Mouse (Mus musculus): Measurements from ENCODE around the gene Acap1.
A peak's percentile ranks its signal among the peaks of the same experiment; 100 is the strongest.

Acap1 gene

DNA sequence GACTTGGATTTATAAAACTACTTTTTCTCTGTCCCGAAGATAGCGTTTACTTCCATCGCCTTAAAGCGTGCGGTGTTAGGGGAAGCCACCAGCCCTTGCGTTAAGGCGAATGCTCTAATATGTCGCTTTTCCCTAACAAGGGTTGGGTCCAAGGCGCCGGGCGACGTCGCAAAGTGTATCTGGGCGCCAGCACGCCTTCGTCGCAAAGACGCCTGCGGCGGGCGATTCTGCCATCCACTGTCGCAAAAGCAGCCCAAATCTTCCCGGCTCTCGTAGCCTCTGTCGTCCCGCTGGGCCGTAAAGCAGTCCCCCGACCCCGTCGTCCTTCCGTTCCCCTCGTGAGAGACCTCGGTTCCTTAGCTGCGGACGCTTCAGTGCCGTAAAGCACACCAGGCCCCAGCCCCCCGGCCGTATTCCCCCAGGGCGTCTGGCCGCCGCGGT is 6.1 kb upstream of the Acap1 start:
- peak; percentile 94 to 98 for DNase-seq

DNA sequence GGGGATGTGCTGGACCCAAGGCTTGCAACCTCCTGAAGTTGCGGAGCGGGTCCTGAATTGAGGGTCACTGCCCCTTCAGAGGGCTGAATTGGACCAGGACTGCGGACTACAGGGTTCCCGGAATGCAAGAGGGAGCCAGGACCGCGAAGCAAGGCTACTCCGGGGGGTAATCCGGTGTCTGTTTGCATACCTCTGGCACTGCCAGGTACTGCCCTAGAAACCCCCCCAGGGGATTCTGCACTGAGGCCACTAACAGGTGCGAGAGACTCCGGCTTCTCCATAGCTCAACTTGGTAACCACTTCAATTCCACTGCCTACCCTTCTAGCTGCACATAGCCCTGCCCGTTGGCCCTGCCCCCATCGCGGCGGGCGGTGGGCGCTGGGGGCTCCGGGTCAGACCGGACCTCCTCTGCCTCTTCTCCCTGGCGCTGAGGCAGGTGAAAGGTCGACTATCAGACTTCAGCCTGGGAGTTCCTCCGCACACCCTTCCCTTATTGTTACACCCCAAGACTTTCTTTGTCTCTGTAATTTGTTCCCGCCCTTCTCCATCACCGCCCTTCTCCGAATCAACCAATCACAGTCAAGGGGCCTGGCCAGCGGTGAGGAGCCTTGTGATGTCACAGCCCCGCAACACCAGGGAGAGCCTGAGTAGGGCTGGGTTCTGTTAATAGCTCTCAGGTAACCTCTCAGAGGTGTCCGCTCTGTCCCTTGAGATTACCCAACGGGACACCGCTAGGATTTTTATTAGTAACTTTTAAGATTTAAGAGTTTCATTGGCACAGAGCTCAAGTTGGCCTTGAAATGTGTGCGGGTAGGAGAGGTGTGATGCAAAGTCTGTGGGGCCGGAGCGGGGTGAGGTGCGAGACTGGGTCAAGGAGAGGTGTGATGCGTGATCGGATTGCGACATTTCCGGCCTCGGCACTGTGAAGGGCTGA is 5.4 kb upstream of the Acap1 start, which contains the start of the genes 2810408A11Rik and Neurl4:
Gene 2810408A11Rik, minus strand, starts transcription at position 517 of the 935 bp plus-strand sequence.
Gene Neurl4, plus strand, starts transcription at position 602 of the 935 bp plus-strand sequence.
- DNase-seq = peak; percentile 93 to 95

DNA sequence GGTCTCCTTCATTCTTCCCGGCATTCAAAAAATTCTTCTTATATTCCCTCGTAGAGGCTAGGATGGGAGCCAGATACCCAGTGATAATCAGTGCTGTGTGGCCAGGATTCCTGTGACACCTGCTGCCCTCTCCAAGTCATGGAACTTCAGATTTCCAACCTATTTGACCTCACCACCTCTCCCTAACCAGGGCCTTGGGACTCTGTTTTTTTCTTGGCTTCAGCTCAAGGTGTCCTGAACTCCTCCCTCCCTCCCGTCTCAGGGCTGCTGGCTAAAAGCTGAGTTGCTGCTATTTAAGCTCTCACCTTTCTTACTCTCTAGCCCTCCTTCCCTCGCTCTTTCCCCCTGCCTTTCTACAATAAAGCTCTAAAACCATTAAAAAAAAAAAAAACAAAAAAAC is 4.5 kb upstream of the Acap1 start:
- DNase-seq = no peak

DNA sequence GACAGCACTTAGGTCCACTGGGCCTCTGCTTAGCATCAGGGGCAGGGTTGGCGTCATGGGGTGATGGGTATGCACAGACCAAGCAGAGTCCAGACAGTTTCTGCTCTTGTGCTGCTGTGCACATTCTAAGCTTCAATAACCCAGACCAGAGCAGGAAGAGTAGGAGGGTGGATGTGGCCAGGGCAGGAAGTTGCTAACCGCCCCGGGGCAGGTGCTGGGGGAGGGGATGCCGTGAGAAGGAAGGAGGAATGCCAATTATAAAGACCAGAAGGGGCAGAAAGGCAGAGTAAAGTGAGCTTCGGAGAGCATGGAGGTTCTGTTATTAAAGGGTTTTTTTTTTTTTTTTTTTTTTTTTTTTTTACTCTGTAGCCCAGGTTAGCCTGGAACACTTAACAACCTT is 668 bp downstream of the Acap1 start:
- DNase-seq = peak; percentile 54 to 58

DNA sequence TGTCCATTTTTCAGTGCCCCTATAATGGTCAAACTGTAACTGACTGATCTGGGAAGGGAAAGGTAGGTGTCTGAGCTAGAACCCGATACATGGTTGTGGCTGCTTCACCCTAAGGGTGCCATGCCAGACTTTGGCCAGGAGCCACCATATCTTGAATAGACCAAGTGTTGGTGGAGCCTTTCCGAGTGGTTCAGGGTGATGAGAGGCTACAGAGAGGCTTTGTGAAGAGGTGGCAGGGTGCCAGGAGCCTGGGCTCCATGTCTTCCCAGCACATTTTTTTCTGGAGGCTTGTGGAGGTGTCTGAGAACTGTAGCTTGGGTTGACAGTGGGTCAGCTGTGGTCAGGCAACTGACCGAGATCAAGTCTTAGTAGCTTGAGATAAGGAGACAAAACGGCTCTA is 3.9 kb downstream of the Acap1 start:
- DNase-seq = peak; percentile 50 to 65

DNA sequence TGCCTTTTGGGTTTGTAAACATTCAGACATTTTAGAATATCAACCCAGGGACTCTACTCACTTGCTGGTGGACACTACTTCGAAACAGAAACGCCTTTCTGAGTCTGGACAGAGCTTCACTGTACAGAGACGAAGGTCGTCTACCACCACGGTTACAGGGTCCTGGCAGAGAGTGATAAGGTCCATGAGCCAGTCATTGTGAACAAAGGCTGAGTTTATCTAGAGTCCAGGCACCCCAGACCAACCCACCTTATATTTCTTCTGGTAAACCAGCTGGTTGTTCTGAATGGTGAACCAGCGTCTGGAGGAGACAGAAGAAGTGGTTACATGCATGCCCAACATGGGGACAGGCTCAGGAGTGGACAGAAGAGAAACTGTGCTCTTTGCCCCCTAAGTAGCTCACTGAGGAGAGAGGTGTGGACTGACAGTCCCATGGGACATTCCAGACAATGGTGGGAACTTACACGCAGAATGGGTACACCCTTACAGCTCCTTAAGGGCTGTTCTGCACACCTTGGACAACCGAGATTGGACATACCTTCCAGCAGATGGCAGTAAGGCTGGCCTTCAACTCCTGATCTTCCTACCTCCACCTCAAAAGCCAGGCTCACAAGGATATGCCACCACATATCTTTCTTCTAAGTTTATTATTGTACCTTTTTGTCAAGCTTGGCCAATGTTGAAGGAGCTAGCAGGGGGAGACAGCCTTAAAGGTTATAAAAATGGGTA is 8.3 kb downstream of the Acap1 start:
- DNase-seq = peak in 1 of 2 experiments; percentile 52

DNA sequence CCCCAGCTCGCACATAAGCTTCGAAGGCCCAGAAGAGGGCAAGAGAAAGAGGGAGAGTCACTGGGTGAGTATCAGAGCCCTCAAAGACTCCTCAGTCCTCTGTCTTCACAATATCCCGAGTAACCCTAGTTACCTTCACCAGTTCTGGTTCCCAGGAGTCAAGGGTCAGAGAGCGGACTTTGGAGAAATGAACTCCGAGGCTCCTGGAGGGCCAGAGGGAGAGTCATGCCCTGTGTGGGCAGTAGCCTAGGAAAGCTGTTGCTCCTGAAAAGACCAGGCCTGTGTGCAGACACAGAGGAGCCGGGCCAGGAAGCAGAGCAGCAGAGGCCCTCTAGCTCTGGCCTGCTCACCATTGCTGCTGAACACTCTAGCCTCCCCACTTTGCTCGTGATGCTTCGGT is 10.7 kb downstream of the Acap1 start:
- DNase-seq = no peak

DNA sequence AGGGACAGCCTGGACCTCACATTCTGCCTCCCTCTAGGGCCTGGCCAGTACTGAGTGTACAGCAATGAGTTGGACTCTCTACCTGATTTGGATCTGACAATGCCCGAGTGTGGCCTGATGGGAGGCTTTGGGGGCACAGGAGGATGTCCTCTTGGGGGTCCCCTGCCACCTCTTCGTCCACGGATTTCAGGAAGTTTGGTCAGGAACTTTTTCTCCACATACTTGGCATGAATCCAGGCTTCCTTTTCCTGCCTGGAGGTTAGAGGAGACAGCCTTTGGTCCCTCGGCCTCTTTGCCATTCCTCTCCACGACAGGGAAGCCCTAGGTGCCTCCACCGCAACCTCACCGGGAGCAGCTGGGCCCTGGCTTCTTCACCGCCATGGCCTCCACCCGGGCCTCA is 11.1 kb downstream of the Acap1 start:
- DNase-seq = peak in 1 of 2 experiments; percentile 28

DNA sequence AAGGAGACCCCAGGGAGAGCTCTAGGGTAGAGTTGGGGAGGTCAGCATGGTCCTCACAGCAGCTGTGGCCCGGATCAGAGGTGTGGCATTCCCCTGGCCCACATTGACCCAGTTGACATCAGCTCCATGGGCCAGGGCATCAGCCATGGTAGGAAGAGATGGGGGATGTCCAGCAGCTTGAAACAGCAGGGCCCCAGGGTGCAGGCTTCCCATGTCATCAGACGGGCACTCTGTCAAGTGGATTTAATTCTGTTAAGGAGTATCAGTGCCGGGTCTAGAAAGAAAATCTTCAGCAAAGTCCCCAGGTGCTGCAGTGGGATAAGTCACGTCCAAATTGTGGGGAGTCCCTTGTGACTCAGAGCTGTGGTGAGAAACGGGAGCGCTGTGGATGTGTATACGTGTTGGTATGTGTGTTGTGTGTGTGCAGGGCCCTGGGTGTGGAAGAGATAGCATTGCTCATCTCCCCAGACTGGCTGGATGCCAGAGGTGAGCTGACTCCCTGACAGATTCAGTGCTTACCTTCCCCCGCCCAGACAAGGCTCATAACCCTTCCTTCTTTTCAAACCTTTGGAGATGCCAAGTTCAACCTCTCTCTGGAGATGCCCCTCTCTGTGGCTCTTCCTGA is 11.7 kb downstream of the Acap1 start:
- DNase-seq = no peak

DNA sequence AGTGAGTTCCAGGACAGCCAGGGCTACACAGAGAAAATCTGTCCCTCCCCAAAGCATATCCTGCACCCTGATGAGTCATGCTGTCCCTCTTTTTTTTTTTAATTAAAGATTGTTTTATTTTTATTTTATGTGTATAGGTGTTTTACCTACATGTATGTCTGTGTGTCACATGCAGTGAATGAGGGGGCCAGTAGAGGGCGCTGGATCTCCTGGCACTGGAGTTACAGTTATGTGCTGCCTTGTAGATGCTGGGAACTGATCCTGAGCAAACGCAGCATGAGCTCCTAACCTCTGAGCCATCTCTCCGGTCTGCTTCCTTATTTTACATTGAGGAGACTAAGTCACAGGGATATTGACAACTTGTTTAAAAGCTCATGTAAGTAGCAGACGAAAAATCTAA is 12.3 kb downstream of the Acap1 start:
- DNase-seq = peak in 1 of 2 experiments; percentile 49

DNA sequence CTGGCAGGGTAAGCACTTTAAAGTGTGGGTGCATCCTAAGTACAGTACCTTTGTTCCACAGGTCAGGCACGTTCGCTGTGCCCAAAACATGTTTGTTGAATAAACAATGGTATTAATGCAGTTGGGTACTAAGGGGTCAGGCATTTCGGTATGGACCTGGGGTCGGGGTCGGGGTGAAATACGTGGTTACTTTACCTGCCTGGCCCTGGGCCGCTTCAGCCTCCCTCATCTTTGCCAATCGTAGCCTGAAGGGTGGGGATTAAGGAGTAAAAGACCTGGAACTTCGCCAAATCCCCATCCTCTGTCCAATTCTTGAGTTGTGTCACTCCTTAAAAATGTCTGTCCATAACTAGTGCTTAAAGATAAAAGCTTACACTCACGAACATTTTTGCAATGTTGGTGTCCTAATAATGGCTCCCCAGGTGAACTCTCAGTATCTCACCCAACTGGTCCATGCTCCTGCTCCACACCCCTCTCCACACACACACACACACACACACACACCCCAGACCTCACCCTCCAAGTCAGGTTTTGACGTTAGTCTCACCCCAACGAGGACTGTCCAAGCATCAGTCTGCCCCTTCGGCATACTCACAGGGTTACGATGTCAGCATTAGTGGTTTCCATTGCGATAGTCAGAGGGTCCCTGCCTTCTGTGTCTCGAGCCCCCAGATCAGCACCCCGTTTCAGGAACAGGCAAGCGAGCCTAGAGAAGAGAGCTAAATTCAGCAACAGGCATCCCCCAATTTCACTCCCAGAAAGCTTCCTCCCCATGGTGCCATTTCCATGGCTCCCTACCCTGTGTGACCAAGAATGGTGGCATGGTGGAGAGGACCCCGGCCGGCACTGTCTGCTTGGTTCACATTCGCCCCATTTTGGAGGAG is 13.3 kb downstream of the Acap1 start:
- no peak for DNase-seq

DNA sequence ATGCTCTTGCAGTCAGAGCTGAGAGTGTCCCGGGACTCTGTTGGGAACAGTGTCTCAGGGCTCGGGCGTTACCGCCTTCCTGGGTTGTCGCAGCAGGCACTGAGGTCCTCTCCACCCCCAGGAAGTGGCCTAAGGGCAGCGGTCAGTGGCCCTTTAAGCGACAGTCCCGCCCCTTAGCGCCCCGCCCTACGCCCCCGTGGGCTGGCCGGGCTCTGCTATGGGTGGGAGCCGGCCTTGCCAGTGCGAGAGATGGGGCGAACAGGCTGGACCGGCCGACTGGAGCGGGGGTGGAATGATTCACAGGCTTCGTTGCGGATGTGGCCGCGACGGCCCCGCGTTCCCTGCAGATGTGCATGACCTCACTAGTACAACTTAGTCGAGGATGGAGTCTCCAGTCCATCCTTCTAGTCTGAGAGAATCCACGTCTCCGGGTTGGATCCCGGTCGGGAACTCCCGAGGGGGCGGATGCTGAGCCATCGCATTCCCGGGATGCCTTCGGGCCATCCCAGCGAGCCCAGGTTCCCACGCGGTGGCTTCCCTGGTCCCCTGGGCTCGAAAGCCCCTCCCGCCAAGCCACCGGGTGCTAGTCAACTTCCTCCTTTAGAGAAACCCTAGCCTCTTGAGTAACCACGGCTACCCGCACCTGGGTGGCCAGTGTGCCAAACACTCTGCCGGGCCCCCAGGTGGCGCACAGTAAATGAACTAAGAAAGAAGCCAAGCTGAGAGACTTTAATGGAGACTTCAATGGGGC is 14.3 kb downstream of the Acap1 start, which contains the start of gene Kctd11:
Gene Kctd11, minus strand, starts transcription at position 554 of the 751 bp plus-strand sequence.
- peak; percentile 94 to 96 for DNase-seq

DNA sequence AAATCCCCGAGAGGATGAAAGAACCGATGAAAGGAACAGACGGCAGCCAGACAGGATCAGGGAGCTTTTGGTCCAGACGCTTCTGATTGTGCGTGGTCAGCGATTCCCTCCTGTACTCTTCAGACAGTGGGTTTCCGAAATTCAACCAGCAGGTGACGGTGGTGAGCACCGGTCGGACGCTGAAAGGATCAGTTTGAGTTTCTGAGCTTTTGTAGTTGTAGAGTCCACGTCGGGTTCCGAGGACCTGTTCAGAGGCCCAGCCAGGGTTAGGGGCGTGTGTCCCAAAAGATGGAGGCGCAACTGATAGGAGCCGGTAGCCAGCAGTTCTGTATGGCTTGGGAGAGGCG is 14.9 kb downstream of the Acap1 start:
- peak in 1 of 2 experiments; percentile 87 for DNase-seq

DNA sequence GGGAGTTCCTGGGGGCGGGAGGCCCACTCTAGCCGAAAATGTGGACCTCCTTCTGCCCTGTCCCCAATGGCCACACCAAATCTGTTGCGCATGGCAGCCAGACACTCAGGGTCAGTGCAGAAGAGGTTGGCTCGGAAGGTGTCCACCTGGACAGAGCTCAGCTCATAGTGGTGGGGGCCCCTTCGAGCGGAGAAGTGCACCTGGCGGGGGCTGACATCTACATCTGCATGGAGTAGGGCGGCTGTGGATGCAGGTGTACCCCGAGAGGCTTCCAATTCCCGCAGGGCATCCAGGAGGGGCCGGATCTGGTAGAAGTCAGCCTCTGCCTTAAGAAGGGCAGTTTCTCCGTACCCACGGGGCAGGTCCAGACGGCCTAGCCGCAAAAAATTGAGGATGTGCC is 15.6 kb downstream of the Acap1 start:
- DNase-seq = no peak

DNA sequence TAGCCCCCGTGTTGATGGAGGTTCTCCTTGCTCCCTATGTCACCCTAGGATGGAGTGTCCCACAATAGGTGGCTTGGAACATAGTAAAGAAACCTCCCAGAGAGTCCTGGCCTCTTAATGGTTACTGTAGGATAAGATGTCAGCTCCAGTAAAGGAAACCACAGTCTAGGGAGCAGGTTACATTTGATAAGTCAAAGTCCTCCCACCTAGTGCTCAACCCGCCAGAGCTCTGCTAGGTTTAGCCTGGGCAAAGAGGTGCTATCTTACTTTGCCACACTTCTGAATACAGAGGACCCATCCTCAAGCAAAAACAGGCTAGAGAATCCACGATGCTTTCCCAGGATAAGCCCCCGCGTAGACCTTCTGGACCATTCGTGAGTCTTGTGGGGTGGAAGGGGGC is 16.4 kb downstream of the Acap1 start:
- DNase-seq = no peak

DNA sequence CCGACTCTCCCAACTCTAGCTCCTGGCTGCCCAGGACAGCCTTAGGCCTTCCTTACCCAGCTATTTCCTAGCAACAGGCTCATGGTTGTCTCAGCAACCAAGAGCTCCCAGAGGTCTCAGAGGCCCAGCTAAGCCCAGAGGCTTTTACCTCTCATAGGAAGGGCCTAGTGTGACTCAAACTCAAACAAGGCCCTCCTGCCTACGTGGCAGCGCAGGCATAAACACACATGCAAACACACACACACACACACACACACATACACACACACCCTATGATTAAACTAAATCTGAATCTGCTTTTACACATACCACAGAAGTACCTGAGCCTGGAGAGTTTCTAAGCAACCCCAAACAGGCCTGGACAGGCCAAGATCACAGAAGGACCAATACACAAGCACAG is 16.9 kb downstream of the Acap1 start:
- no peak for DNase-seq

DNA sequence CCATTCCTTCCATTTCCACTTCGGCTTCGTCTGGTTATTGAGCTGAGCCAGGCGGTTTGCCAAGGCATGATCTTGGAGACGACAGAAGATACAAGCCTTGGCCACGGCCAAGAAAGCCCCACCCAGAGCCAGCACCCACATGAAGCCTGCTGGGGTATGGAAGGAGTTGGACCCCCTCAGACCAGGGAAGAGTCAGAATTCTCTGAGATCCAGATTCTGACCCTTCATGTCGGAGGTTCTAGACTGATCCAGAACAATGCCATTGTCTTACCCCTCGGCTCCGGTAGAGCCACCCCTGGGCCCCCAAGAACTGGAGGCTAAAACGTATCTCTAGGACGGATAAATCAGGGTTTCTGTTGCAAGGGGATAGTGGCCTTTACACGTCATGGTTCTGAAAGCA is 17.5 kb downstream of the Acap1 start, which contains the start of gene Tmem95:
Gene Tmem95, minus strand, starts transcription at position 141 of the 400 bp plus-strand sequence.
- no peak for DNase-seq

DNA sequence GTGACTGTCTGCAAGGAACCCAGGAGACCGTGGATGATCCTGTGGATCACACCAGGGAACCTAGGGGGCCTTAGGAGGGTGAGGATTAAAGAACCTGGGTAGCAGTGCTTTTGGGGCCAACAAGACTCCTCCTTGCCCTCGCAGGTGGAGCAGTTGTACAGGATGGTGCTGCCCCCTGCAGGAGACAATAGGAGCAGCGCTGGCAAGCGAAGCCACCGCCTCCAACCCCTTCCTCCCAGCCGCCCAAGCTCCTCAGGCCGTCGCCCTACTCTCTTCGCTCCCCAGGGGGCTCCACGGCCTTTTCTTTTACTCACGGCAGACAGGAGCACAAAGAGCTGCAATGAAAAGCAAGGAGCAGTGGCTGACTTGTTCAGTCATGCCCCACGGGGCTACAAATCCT is 18.5 kb downstream of the Acap1 start:
- peak; percentile 92 to 95 for DNase-seq

DNA sequence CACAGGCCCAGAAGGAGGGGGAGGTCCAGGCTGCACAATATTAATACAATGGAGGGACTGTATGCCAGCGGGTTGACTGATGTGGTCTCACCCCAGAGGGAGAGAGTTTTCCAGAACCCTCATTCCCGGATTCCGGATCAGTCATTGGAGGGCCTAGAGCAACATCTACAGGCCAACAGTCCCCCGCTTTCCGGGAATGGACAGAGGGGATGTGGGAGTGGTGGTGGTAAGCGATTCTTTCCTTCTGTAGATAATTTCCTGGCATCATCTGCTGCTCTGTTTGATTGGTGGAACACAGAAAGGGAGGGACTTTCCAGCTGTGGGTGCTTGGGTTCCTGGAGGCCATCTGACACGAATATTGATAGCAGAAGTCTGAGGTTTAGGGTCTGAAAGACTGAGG is 19.2 kb downstream of the Acap1 start:
- peak; percentile 81 to 89 for DNase-seq

DNA sequence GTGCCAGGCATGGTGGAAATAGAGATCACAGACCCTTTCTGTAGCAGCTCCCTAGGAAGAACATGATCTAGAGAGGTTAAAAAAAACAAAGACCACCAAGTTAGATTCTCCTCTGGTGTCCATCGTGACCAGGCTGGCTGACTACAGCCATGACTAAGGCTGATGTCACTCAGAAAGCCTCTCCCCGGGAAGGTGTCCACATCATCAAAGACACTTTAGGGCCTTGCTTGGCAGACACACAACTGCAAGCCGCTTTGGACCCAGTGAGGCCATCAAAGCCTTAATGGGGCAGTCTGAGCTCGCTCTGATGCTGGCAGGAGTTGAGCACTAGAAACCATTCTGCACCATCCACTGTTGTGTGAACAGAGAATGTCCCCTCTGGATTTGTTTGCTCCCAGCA is 22.9 kb downstream of the Acap1 start:
- no peak for DNase-seq

DNA sequence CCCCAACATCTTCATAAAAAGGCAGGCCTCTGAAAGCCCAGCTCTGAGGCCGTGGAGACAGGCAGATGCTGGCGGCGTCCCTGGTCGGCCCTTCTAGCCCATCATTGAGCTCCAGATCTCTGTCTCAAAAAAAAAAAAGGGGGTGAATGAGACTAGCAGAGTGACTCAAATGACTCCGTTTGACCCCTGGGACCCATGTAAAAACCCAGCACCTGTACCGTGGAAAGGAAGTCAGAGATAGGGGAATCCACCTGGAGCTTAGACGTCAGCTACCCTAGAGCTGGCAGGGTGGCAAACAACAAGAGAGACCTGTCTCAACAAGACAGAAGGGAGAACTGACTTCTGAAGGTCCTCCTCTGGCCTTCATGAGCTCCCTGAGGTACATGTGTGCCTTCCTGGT is 23.5 kb downstream of the Acap1 start:
- no peak for DNase-seq

Data from lung, postnatal 4 days (tissue).